ENCODE assay signal across 9 mouse cellular contexts in genomic region chr2:74691022-74691951, GRCm38 (mm10). TPM values are rescaled to one million over a fixed set of nuclear protein-coding genes. Genes with fewer than 3 reads are reported as not detected.
DNase-seq lines count a peak whose midpoint lies in the region; ATAC-seq and TF ChIP-seq lines count a peak whose summit lies in the region.
"Had no signal": no experiment of that assay in that cellular context is flagged by ENCODE, and none has a peak within 500 bp of the region (broad histone marks: within the 10 kb centered on the region; RNA-seq: fewer than 3 reads in every experiment).

Gene Hoxd10 (plus strand): TSS chr2:74691924.

- no peak within 1 kb of the TSS for H3K4me3 ChIP-seq in lung, embryonic 15.5 days
- no peak within 1 kb of the TSS for H3K4me3 ChIP-seq in lung, adult 2 months (replicated peaks; ENCODE audit: extremely low read depth, low read depth, low read length)
- 0 out of 2 replicates have a peak within 1 kb of the TSS, but pooled peaks have one; percentile 14 for H3K4me3 ChIP-seq in forebrain, embryonic 12.5 days (replicated peaks)
- H3K4me3 ChIP-seq in intestine, embryonic 16.5 days (ENCODE audit: low read length): peak within 1 kb of the TSS; percentile 36
- no peak within 1 kb of the TSS for H3K4me3 ChIP-seq in midbrain, embryonic 11.5 days (ENCODE audit: low read depth, low read length)
- H3K4me3 ChIP-seq: liver, embryonic 13.5 days had no signal

- no peaks in the 10 kb centered on the region for H3K36me3 ChIP-seq in lung, embryonic 15.5 days
- H3K36me3 ChIP-seq in forebrain, embryonic 12.5 days (replicated peaks): no peaks in the 10 kb centered on the region
- H3K36me3 ChIP-seq in intestine, embryonic 16.5 days (ENCODE audit: control insufficient read depth, insufficient read depth, low read length): no peaks in the 10 kb centered on the region
- H3K36me3 ChIP-seq in midbrain, embryonic 11.5 days (ENCODE audit: control insufficient read depth, insufficient read depth, low read length): no peaks in the 10 kb centered on the region
- H3K36me3 ChIP-seq: liver, embryonic 13.5 days had no signal

- peaks cover 3% of the 10 kb centered on the region; the same call in 1 of the 2 replicates for H3K4me1 ChIP-seq in lung, embryonic 15.5 days
- no peaks in the 10 kb centered on the region for H3K4me1 ChIP-seq in lung, adult 2 months (ENCODE audit: control insufficient read depth, insufficient read depth, low read length)
- peaks cover 4% of the 10 kb centered on the region; the same call in 1 of the 2 replicates for H3K4me1 ChIP-seq in forebrain, embryonic 12.5 days
- no peaks in the 10 kb centered on the region for H3K4me1 ChIP-seq in intestine, embryonic 16.5 days (ENCODE audit: control insufficient read depth, insufficient read depth, low read length)
- H3K4me1 ChIP-seq in midbrain, embryonic 11.5 days (ENCODE audit: control insufficient read depth, insufficient read depth, low read length): peaks cover 6% of the 10 kb centered on the region; the same call in 1 of the 2 replicates
- H3K4me1 ChIP-seq: liver, embryonic 13.5 days had no signal

- no peak for DNase-seq in lung, adult 2 months
- DNase-seq in midbrain, embryonic 11.5 days (ENCODE audit: low spot score, missing footprints): peak; percentile 95
- peak; percentile 65 for DNase-seq in urinary bladder, postnatal 25 days (ENCODE audit: low spot score)
- DNase-seq in spleen, postnatal 36 days (ENCODE audit: low spot score in 2 of 2): no peak
- DNase-seq in thymus, adult 18-20 months: no peak
- DNase-seq: liver, embryonic 13.5 days had no signal

- TF ChIP-seq CTCF in lung, adult 2 months (IDR thresholded peaks at IDR 0.05; ENCODE audit: insufficient read depth, low read length): no peak

- under 1% methylated on average over 56 of the region's 56 CpGs for WGBS in lung, embryonic 15.5 days
- WGBS in lung, adult 2 months: 4% methylated on average over 56 of the region's 56 CpGs
- WGBS in forebrain, embryonic 12.5 days: under 1% methylated on average over 56 of the region's 56 CpGs
- WGBS in intestine, embryonic 16.5 days: 2% methylated on average over 56 of the region's 56 CpGs
- WGBS in midbrain, embryonic 11.5 days: under 1% methylated on average over 56 of the region's 56 CpGs

- peaks cover 98% of the 10 kb centered on the region for H3K27me3 ChIP-seq in lung, embryonic 15.5 days
- peaks cover 91% of the 10 kb centered on the region for H3K27me3 ChIP-seq in forebrain, embryonic 12.5 days
- H3K27me3 ChIP-seq in intestine, embryonic 16.5 days (replicated peaks; ENCODE audit: control insufficient read depth, insufficient read depth, low read length): peaks cover 90% of the 10 kb centered on the region
- peaks cover 96% of the 10 kb centered on the region for H3K27me3 ChIP-seq in midbrain, embryonic 11.5 days (ENCODE audit: control insufficient read depth, insufficient read depth, low read length)

- TF ChIP-seq POLR2A in lung, adult 2 months (IDR thresholded peaks at IDR 0.05; ENCODE audit: borderline replicate concordance, extremely low read depth, low read depth, low read length): no peak

- no peak within 1 kb of the TSS for H3K4me2 ChIP-seq in lung, embryonic 15.5 days
- H3K4me2 ChIP-seq in forebrain, embryonic 12.5 days: 0 out of 2 replicates have a peak within 1 kb of the TSS, but pooled peaks have one; percentile 24
- peak within 1 kb of the TSS; percentile 39 for H3K4me2 ChIP-seq in intestine, embryonic 16.5 days (ENCODE audit: low read depth, low read length)
- H3K4me2 ChIP-seq in midbrain, embryonic 11.5 days: no peak within 1 kb of the TSS
- H3K4me2 ChIP-seq: liver, embryonic 13.5 days had no signal

- H3K9ac ChIP-seq in lung, embryonic 15.5 days: no peak within 1 kb of the TSS
- no peak within 1 kb of the TSS for H3K9ac ChIP-seq in forebrain, embryonic 12.5 days
- H3K9ac ChIP-seq in intestine, embryonic 16.5 days (ENCODE audit: low read depth, low read length): peak within 1 kb of the TSS; percentile 49
- no peak within 1 kb of the TSS for H3K9ac ChIP-seq in midbrain, embryonic 11.5 days (ENCODE audit: low read length)
- H3K9ac ChIP-seq: liver, embryonic 13.5 days had no signal

- no peak within 1 kb of the TSS for H3K27ac ChIP-seq in lung, embryonic 15.5 days
- no peak within 1 kb of the TSS for H3K27ac ChIP-seq in forebrain, embryonic 12.5 days
- no peak within 1 kb of the TSS; the same call in 1 of the 2 replicates for H3K27ac ChIP-seq in intestine, embryonic 16.5 days (ENCODE audit: low read length)
- H3K27ac ChIP-seq in midbrain, embryonic 11.5 days (ENCODE audit: low read depth, low read length): no peak within 1 kb of the TSS
- H3K27ac ChIP-seq: liver, embryonic 13.5 days had no signal

- no peaks in the 10 kb centered on the region for H3K9me3 ChIP-seq in lung, embryonic 15.5 days
- H3K9me3 ChIP-seq in forebrain, embryonic 12.5 days: no peaks in the 10 kb centered on the region
- no peaks in the 10 kb centered on the region for H3K9me3 ChIP-seq in intestine, embryonic 16.5 days (ENCODE audit: control insufficient read depth, low read length)
- no peaks in the 10 kb centered on the region for H3K9me3 ChIP-seq in midbrain, embryonic 11.5 days (ENCODE audit: control insufficient read depth, low read length)
- H3K9me3 ChIP-seq: liver, embryonic 13.5 days had no signal

- peak; percentile 73; the same call in 1 of the 2 replicates for ATAC-seq in lung, embryonic 15.5 days (ENCODE audit: borderline replicate concordance, extremely low read depth, low FRiP score, low TSS enrichment)
- ATAC-seq in forebrain, embryonic 12.5 days (ENCODE audit: low FRiP score): peak; percentile 63; the same call in 1 of the 2 replicates
- peak; percentile 74 for ATAC-seq in intestine, embryonic 16.5 days
- ATAC-seq in midbrain, embryonic 11.5 days (ENCODE audit: low FRiP score): peak; percentile 91

RNA-seq across cellular contexts. Expression of gene Hoxd10, which starts in this region (rescaled TPM):
- 0.14 and 0.34 TPM in 2 replicates for polyA plus RNA-seq in lung, embryonic 15.5 days (2015; fragmentation: Nextera tagmentation; extraction: Ambion mirVana)
- not detected in 2 replicates for polyA plus RNA-seq in lung, adult 2 months (2012; rRNA removed)
- not detected in 2 replicates for polyA plus RNA-seq in forebrain, embryonic 12.5 days (2016; fragmentation: Nextera tagmentation; extraction: Ambion mirVana)
- 3.7 and 4.4 TPM in 2 replicates for polyA plus RNA-seq in intestine, embryonic 16.5 days (2015; fragmentation: Nextera tagmentation; extraction: Ambion mirVana)
- not detected in 2 replicates for polyA plus RNA-seq in midbrain, embryonic 11.5 days (2014; fragmentation: Nextera tagmentation; extraction: Ambion mirVana)
- polyA plus RNA-seq: liver, embryonic 13.5 days had no signal

Comparison
In these comparisons a context has a peak if more than half of its experiments do, and no peak if none do; other contexts are left out.
1. Peak in ATAC-seq in lung, embryonic 15.5 days; RNA of the gene not detected or under 1 TPM.
2. Peak in ATAC-seq, H3K4me3 ChIP-seq and H3K4me2 ChIP-seq in forebrain, embryonic 12.5 days; RNA of the gene not detected or under 1 TPM.
3. Peak in DNase-seq and ATAC-seq in midbrain, embryonic 11.5 days; RNA of the gene not detected or under 1 TPM.